Mouse (Mus musculus) T-helper 17 cell (primary cell): ENCODE data around the gene Hspa12a.

ENCODE experiments used
- in situ Hi-C, 2 experiments: fragments of 300-600 bp; cut with MboI, MseI; formaldehyde crosslinking; loops; 1 replicate in 1 of 2; 2 replicates in 1 of 2; pipeline ENCODE4 v1.15.1; 2025; ENCODE audit warnings: high pct_unique_total_duplicates in 2 of 2

Hspa12a gene

DNA sequence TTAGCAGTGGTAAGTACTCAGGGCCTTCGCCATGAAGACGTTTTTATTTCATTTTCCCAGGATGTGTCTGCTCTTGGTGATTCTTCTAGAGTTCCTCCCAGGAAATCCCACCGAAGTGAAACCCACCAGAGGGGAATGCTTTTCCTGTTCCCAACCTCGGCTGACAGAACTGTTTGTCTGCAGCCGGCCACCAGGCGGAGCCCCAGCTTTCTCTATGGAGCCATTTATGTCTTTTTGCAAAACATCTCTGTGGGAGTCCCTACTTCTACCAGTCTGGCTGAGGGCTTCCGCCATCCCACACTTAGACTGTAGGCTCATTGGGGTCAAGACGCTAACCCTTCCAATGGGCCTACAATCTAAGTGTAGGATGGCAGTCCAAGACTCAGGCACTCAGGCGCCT is 32.1 kb downstream of the Hspa12a start:
- in situ Hi-C loops, result no loop called here

DNA sequence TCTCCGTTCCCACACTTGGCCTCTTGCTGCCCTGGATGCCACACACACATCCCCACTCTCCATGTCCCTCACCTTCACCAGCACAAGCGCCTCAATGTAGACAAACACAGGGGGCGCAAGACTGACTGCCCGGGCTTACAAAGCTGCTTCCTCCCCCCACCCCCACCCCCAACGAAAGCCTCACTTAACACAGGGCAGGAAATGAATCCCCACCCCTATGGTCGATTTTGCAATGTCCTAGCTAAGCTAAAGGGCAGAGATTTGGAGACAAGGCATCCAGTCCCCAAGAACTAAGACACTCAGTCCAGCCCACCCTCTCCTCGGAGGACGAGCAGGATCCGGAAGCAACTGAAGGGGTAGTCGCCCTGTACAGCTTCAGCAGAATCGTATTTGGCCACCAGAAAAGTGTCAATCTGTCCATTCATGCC is 32.5 kb downstream of the Hspa12a start:
- in situ Hi-C loops, result no loop called here

DNA sequence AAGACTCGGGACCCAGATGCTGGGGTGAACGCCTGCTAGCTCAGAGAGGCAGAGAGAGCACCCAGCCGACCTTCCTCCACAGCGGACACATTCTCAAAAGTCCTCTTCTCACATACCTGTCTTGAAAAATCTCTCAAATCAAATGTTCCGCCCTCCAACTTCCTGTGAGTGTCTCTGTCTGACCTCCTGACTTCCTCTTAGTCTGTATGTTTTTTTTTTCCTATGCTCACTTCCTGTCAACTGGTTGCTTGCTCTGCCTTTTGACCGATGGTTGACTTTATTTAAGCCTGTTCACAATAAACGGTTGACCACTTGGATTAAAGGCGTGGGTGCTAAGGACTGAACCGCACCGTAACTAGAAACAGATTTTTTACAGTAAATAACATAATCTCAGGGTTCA is 35.4 kb downstream of the Hspa12a start:
- in situ Hi-C loops, result loop anchor here (5.0 to 10.0 kb wide), 2 partner anchors 101 to 127 kb away; no protein-coding TSS in a partner anchor

DNA sequence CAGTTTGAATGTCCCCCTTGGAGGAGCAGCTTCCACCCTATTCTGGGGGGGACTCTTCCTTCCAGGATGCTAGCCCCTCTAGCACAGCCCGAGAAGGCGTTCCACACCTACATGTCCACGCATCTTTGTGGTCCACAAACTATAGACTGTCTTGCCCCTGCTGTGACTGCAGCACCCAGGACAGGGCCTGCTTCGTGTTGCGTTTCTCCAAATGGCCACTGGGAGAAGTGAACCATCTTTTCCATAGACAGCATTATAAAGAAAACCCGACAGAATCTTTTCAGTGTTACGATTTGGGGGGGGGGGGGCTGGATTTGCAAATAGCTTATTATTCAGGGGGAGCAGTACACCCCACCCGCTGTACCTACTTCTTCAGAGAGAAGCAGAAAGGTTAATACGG is 36.8 kb downstream of the Hspa12a start:
- in situ Hi-C loops, result loop anchor here (5.0 to 10.0 kb wide), 2 partner anchors 99 to 128 kb away; no protein-coding TSS in a partner anchor

DNA sequence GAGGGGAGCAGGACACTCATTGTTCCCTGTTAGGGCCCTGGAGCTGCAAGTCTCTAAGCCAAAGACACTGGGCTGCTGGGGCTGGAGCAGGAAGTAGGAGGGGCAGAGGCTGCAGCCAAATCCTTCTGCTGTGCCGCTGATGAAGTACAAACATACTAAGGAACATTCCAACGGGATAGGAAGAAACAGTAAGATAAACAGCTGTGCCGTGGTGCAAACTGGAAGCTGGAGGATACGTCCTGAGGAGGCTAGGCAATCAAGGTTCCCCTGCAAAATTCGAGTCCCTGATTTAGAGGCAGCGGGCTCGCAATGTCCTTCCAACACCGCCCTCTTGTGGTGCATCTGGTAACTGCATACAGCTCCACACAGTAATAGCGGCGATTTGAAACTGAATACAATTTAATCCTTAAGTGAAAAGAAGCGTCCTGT is 39.5 kb downstream of the Hspa12a start:
- in situ Hi-C loops, result loop anchor here in 1 of 2 experiments (10.0 kb wide), 1 partner anchor 131 kb away; no protein-coding TSS in a partner anchor

DNA sequence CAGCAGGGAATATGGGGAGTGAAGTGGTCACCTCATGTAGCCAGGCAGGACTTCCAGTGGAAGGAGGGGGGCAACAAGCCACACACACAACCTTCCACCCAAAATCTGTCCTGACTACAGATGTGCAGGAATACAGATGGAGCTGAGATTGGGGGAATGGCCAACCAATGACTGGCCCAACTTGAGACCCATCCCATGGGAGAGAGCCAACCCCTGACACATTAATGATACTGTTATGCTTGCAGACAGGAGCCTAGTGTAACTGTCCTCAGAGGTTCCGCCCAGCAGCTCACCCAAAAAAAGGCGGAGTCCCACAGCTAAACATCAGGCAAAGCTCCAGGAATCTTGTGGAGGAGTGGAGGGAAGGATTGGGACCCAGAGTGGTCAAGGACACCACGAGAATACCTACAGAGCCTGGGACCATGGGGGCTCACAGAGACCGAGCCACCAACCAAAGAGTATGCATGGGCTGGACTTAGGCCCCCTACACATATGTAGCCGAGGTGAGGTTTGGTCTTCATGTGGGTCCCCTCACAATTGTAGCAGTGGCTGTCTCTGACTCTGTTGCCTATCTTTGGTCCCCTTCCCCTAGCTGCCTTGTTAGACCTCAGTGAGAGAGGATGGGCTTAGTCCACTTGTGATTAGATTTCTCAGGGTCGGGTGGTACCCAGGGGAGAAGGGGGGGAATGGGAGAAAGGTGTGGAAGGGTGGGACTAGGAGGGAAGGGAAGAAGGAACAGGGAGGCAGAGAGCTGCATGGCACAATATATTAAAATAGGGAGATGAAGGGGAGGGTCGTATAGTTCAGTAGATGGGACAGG is 40.2 kb downstream of the Hspa12a start:
- in situ Hi-C loops, result loop anchor here in 1 of 2 experiments (10.0 kb wide), 1 partner anchor 132 kb away; no protein-coding TSS in a partner anchor

DNA sequence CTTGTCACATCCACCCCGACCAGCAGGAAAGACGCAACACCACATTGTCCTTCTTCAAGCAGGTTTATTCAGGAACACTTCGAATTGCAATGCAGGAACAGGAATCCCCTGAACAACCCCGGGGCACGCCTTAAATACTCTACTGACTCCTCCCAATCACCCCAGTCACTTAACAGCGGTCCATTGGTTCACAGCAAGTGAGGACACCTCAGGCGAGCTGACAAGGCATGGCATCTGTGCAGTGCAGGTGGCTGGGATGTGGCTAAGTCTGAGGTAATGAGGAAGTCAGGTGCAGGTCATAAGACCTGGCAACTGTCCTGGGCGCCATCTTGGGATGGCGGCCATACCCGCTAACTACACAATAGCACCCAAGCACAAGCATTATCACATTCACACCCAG is 43.0 kb downstream of the Hspa12a start:
- in situ Hi-C loops, result loop anchor here in 1 of 2 experiments (10.0 kb wide), 1 partner anchor 134 kb away; no protein-coding TSS in a partner anchor

DNA sequence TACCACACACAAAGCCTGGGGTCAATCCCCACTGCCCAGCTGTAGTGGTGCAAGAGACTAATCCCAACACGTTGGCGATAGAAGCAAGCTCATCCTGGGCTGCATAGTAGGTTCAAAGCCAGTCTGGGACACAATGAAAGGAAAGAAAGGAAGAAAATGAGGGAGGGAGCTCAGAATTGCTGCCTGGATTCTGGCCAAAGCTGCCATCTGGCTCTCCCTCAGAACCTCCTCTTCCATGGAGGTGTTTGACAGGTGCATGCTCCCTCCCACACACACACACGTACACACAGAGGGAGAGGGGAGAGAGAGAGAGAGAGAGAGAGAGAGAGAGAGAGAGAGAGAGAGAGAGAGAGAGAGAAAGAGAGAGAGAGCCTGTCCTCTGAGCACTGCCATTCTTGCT is 47.2 kb downstream of the Hspa12a start:
- in situ Hi-C loops, result no loop called here

DNA sequence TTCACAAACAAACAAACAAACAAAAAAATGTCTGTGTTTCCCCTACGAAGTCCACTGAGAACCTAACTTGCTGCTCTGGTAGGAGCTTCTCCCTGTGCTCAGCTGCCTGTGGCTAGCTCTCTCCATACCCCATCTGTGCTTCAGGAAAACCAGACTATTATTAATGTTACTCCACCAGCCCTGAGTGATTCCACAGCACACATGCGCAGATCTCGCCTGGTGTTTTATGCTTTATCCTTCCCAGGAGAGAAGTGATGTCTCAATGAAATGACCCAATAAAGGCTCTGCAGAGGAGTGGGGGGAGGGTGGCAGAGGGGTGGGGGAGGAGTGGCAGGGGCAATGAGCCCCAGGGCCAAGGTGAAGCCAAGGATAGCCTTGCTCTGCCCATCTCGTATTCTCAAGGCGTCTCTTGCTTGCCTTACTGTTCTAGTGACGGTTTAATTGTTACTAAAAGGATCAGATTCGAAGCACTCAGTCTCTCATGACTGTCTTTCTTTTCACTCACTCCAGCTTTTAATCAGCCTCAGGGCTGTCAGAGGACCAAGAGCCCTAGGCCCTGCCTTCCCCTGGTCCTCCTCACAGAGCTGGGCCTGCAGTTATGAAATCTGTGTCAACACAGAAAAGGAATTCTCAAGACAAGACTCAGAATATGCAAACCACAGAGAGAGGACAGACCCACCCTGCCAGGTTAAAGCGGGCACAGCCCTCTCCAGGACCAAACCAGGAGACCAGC is 54.0 kb downstream of the Hspa12a start:
- in situ Hi-C loops, result loop anchor here in 1 of 2 experiments (5.0 kb wide), 1 partner anchor 87 kb away; no protein-coding TSS in a partner anchor

DNA sequence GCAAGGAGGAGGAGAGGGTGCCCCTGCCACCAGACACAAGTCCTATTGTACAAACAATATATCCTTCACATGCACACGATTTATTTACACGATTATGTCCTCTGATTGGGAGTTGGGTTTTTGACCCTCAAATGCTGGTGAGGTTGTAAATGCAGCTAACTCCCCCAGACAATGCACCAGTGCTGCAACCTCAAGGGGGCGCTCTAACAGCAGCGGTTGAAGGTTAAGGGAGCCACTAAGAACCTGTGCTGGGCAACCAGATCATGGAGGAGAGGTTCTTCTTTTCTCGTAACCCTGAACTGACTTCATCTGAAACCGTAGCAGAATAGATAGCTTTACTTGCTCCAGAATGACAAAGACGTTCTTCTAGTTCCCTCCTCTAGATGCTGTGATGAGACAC is 57.0 kb downstream of the Hspa12a start:
- in situ Hi-C loops, result no loop called here

DNA sequence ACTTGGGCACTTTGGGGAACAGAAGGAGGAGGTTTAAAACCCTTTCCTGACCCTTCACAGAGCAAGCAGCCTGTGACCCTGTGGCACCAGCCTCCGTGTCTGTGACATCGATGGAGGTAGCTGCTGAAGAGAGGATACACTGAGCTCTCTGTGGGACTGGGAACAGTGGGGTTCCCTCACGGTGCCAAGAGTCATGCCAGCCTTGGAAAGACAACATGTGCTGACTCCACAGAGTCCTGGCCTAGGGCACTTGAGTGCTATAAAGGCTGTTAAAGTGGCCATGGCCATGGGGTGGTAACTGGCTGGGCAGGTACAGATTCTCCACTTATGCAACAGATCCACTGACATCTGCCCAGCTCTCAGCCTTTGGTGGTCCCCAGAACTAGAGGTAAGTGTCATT is 60.0 kb downstream of the Hspa12a start:
- in situ Hi-C loops, result no loop called here

DNA sequence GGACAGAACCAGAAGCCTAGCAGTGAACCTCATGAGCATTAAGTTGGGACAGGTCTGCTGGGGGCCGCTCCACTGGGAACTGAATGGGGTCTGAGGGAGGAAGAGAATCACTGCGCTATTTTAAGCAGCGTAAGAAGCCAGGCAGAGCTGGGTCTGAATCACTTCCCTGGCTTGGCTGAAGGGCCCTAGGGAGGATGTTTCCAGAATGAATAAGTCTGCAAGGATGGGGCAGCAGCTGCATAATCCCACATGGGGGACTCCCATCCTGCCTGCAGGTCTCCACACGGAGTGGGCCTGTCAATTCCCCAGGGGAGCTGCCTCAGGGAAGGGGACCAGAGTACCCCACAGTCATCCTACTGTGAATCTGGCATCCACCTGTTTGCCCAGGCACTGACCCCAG is 61.1 kb downstream of the Hspa12a start:
- in situ Hi-C loops, result no loop called here

DNA sequence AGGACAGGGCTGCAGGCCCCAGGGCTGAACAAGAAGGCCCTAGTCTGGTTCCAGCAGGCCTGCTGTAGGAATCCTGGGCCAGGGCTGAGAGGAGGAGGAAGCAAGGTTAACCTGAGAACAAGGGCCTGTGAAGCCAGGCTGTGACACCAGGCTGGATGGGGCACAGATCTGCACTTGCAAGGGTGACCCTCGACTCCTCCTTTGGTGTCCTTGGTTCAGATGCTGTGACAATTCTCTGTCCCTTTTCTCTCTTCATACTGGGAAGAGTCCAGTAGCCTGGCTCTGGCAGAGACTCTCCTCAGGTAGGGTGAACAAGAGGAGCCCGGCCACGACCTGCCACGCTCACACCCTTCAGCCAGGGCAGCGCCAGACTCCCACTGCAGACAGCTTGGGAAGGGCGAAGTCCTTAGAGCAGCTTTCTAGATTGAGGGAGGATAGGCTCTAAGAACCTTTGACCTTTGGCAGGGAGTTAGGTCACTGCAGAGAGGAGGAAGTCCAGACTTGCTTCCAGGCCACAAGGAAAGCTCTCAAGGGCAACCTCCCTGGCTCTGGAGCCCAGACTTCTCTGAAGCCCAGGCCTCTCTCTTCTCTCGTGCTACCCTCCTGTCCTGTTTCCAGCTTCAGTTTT is 64.0 kb downstream of the Hspa12a start:
- in situ Hi-C loops, result no loop called here

DNA sequence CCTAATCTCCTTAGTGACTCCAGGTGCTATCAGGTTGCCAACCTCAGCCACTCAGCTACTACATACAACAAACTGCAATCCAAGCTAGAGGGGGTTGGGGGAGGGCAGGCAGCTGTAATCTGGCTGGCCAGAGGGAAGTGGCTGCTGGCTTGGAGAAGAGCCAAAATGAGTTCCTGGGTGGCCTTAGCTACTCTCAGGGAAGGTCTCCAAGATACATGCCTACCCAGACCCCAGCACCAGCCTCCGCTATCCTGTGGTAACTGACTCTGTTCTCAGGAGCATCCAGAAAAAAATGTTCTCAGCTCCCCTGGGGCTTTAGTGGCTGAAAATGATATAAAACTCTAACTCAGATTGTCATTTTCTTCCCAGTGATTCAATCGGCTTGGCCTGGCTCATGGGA is 64.9 kb downstream of the Hspa12a start:
- in situ Hi-C loops, result no loop called here

DNA sequence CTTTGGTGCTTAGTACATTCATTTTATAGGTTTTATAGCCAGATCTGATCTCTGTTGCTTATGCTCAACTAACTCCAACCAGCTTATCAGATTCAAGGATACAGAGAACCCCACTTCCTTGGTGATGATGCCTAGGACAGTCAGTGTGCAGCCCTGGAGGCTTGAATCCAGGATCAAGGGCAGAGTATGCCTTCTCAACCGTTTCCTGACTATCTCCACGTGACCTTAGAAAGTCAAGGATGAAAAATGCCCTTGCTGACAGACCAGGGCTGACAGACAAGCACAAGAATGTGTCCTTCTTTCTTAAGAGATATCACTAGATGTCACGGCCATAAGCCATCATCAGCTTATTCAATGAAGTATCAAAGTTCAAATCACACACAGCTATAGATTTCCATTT is 69.9 kb downstream of the Hspa12a start:
- in situ Hi-C loops, result no loop called here

DNA sequence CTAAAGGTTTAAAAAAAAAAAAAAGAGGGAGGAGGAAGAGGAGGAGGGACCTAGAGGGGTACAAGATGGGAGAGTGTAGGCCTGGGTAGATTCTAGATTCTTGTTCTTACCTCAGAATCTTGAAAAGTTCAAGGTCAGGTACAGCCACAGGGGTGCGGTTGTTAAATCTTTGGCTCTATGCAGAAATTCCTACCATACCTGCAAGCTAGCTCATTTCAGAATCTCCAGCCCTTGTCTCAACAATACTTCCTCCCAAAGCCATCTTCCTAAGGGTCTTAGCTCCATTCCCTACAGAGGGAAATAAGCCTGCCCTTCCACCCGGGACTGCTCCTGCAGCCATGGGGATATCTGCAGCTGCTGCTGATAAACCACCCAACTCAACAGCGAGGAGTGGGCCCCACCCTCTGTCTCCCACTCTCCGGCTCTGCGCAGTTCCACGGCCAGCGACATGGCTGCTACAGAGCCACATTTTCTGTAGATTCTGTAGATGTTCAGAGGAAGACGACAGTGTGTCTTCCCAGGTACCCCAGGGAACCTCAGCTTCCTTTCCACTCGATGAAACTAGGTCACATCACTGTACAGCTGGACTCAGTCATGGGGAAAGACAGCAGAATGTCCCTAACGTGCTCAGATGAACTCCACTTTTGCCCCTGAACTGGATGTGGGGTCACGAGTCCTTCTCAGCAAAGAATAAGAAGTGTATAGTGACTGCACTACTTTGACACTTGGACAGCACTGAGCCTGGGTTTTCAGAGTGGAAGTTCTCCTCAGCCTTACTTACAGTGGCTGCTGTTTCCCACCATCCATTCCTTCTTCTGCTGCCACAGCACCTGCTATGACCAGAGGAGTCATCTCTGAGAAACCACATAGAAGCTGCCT is 70.8 kb downstream of the Hspa12a start:
- in situ Hi-C loops, result no loop called here

DNA sequence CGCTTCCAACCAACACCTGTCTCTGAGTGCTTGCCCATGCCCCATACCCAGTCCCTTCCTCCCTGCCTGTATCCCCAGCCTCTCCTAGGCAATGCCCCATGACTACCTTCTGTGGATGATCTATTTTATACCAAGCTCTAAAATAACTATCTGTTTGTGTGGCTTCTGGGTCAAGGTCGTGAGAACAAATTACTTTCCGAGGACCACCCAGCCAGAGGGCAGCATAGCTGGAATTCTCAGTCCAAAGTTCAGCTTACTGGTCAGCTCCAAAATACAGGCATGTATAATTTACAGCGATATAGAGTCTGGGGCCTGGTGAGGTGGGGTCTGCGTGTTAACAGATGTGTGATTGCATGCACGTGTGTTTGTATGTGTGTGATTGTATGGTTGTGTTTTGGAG is 71.6 kb downstream of the Hspa12a start:
- in situ Hi-C loops, result no loop called here

DNA sequence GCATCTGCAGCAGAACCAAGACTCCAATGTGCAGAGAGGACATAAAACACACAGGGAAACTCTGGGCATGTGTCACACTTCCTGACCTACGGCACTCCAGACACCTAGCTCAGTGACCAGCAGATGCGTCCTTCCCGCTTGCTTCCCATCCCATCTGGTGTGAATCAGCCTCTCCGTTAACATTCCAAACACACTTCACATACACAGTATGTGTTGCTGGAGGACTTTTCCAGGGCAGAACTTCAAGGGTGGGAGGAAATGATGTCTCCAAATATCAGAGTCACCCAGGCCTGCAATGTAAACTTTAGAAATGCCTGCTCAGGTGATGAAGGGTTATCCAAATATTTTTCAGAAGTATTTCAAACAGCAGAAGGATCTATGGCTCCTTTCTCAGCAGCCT is 76.8 kb downstream of the Hspa12a start:
- in situ Hi-C loops, result loop anchor here in 1 of 2 experiments (10.0 kb wide), 1 partner anchor 1548 kb away; no protein-coding TSS in a partner anchor

DNA sequence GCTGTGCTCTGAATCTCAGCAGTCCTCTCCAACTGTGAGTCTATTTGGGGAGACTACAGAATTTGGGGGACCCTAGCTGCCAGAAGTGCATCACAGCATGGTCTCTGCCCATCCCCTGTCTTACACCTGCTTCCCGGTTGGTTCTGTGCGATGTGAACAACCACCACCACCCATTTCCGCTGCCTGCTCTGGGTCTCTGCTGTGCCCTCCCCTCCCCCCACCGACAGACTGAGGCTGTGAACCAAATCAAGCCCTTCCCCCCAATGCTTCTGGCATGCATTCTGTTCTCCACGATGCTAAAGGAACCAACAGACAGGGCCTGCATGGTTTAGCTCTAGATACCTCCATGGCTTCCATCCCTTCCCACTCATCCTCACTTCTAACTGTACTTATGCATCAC is 78.2 kb downstream of the Hspa12a start:
- in situ Hi-C loops, result loop anchor here in 1 of 2 experiments (10.0 kb wide), 1 partner anchor 1550 kb away; no protein-coding TSS in a partner anchor

DNA sequence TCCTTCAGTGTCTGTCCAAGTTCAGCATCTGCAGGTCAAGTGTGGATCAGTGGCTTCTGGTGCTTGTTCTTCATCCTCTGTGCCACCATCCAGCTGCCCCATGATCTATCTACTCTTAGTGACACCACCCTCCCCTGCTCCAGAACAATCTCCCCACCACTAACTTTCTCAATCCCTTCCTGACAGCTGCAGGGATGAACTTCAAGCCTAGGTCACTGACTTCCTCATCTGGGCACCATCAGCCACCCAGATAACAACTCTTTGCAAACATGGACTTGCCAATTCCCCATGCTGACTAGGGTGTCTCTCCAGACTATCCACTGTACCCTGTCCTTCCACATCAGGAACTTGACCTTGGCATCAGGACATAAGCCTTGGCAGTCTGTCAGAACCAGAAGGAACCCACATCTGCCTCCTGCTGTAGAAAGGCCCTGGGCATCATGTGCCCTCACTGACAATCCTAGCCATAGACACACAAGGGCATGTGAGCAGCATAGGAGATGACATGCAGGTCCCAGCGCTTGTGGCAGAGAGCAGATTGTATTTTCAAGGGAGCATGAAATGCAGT is 79.4 kb downstream of the Hspa12a start:
- in situ Hi-C loops, result loop anchor here in 1 of 2 experiments (10.0 kb wide), 1 partner anchor 1551 kb away; no protein-coding TSS in a partner anchor
